Mouse (Mus musculus): ENCODE measurements around the gene Tmem132d.

DNA sequence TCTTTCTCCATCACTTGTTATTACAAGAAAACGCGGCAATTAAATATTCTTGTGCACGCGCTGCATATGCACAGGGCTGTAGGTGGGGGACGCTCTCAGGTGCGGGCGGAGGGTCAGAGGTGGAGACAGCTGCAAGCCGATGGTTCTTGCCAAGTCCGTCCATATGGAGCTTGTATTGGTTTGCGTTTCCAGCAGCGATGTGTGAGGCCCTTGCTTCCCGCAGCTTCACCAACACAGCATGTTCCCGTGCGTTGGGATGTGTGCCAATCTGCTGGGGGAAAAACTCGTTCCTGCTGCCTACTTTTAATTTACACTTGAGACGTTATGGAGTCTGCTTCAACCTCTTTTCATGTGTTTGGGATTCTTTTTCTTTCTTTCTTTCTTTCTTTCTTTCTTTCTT, 691.5 kb downstream of the Tmem132d start:
- TF ChIP-seq ZC3H11A (IDR thresholded peaks at IDR 0.05; ENCODE audit: borderline replicate concordance, low read depth, low read length) = no peak
- no peak for TF ChIP-seq HCFC1 (IDR thresholded peaks at IDR 0.05; ENCODE audit: borderline replicate concordance, insufficient read depth, low read length)
